Mouse (Mus musculus) cerebellum, postnatal 10 days (tissue): ENCODE data around the gene Pomt2.
A peak's percentile ranks its signal among the peaks of the same experiment; 100 is the strongest.
"Not testable (repeated sequence)": the region's sequence is repeated elsewhere in the genome, so short reads cannot be mapped to it uniquely, and the experiment has no call there.

ENCODE experiments used
- DNase-seq, 2 experiments: peaks; one replicate each; pipeline ENCODE4 v3.0.0; 2021; ENCODE audit warnings: mixed read lengths in 2 of 2

Gene Pomt2

DNA sequence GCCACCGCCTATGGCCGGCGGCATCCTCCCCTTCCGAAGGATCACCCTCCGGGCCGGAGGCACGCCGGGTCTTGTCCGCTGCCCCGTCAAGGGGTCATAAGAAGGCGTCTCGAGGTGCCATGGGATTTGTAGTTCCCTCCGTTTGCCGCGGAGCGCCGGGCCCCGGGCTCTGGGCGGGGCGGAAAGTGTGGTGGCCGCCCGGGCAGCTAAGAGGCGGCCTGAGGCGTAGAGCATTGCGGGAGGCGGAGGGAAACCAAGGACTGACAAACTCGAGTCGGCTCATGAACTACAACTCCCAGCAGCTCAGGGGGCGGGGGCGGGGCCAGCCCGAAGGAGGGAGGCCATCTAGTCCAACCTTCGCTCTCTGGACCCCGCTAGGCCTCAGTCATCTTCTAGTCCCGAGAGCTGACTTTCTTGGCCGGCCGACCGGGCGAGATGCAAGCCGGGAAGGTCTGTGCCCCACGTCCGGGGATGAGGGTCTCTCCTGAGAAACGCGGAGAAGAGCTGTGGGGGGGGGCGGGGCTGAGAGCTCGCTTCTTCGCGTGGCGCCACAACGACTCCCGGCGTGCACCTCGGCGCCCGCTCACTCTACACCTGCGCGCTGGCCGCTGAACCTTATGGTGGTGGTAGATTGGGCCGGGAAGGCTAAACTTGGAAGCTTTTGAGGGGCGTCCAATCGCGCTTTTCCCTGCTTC is at the start of gene Pomt2:
Gene Pomt2 (minus strand): TSS at position 574 of the 695 bp plus-strand sequence.
- peak; percentile 88 to 91 for DNase-seq

DNA sequence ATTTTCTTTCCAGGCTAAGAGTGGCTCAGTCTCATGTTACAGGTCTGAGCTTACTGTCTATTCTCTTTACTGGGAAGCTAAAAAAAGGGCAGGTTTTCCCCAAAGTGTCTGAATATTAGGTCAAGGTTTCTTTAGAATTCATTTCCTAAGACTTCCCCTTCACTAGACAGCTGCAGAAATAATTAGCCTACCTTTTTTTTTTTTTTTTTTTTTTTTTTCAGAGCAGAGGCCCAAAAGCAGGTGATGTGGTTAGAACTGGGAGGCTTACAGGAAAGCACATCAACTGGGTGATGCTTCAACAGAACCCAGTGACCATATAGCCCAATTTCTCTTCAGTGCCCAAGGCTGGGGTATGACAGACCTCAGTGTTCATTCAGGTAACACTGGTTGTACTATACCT is 48.5 kb upstream of the Pomt2 start:
- no peak for DNase-seq

GRCm38 (mm10) chr12:87195069-87195468 is 47.3 kb upstream of the Pomt2 start:
- DNase-seq: no peak

DNA sequence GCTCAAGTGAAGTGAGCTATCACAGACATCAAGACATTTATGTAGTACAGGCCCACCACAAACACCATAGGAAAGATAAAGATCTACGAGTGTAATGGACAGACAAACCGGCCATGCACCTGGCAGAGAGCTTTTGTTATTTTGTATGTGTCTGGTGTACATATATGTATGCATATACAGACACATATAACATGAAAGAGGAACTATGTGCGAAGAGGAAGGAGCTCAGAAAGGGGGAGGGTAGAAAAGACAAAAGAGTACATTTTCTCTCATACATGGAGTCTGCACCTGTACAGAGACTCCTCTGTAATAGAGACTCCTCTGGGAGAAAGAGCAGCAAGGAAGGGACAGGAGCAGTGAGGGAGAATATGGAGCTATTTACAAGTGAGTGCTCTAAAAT is 45.2 kb upstream of the Pomt2 start:
- no peak for DNase-seq

DNA sequence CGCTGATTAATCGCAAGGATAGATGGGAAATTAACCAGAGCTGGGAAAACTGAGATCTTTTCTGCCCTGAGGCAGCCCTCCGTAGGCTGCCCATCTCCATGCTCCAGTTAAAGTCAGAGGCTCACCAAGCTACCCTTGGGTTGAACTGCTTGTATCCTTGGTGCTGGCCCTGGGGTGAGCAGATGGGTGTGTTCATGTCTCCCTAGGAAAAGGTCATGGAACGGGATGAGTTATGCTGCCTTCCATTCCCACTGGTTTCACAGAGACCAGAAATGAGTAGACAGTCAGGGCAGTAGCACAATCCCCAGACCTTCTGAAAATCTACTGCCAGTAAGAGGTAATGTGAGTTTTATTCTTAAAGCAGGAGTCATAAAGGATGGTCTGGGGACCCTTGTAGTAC is 29.9 kb upstream of the Pomt2 start:
- no peak for DNase-seq

DNA sequence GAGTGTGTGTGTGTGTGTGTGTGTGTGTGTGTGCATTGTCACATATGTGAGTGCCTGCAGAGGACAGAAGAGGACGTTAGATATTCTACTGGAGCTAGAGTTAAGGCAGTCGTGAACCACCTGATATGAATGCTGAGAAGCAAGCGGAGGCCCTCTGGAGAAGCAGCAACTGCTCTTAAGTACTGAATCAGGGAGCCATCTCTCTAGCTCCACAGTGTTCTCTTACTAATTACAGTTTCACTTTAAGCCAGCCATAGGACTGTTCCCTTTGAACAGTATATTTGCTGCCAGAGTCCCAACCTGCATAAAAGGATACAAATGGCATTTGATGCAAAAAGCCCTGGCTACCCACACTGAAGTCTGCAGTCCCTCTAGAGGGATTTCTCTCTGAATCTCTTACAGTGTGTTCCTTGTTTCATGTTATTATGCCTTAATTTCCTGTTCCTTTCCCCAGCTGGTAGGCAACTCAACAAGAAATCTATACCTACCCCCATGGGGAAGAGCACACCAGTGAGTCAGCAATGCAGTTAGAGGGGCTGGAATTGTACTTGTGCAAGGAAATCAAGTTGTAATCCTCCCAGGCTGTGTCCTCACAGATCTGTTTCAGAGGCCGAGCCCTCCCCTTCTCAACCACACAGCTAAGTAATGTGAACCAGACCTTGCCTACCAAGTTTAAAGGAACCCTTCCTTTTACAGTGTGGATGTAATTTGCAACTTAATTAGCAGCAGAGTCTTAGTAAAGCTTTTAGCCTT is 27.6 kb upstream of the Pomt2 start:
- no peak for DNase-seq

GRCm38 (mm10) chr12:87160815-87161214 is 13.0 kb upstream of the Pomt2 start:
- DNase-seq: no peak

DNA sequence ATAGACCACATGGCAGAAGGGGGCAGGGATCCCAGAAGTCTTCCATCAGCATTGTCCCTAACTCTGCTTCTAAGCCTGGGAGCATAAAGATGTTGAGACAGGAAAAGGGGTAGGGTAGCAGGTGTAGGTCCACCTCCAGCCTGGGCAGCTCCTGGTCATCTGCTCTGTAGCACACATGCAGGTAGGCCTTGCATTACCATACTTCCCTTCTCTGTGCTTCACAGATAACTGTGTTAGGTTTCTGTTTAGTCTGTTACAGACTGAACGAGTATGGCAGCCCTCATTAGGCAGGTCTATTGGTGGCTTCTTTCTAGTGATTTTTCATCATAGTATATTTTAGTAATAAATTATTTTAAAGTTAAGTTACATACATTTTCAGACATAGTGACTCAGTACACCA is 12.5 kb upstream of the Pomt2 start:
- DNase-seq: no peak

DNA sequence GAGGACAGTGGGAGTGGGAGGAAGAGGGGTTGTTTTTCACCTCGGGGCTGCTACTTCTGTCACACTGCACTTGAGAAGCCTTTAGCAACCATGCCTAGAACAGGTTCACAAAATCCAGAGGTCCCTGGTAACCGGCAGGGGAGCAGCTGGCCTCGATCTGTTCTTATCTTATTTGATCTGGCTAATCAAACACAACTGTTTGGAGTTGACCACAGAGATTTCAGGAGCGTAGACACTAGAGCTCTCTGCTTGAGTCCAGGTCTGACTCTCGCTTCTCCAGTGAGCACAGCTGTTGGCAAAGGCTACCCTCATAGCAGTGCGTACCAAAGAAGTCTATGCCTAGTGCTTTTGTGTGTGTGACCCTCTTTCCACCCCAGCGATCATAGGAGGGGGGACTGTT is 10.3 kb upstream of the Pomt2 start:
- no peak for DNase-seq

GRCm38 (mm10) chr12:87157361-87157760 is 9.6 kb upstream of the Pomt2 start:
- DNase-seq: no peak

DNA sequence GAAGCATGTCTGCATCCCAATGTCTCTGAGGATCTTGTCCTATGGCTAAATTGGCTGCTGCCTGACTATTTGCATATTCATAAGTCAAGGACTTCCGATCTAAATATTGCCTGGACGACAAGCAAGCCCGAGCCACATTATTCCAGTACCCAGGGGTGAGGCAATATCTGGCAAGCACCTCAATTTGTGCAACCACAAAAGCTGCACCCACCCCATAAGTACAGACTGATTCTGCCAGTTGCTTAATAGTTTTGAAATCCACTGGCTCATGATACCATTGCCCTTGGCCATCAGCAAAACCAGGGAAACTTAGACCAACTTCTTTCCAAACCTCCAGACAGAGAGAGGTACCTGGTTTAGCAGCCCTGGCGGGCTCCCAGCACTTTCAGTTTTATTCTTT is 6.7 kb upstream of the Pomt2 start:
- DNase-seq: not testable (repeated sequence)

DNA sequence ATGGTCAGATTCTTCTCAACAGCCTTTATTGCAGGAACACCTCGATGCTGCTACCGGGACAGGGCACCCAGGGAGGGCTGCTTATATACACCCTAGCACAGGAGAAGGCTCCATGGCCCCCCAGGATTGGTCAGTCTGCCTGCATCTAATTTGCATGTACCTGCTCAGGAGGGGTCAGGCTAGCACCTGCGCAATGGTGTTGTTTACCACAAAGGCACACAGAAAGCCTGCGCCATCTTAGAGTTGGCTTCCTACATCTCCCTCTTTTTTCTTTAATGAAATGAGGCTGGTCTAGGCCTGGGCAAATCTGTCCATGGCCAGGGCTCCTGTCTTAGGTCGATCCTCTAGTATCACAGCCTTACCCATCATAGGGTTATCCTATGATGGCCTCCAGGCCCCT is 1.7 kb upstream of the Pomt2 start:
- no peak for DNase-seq

DNA sequence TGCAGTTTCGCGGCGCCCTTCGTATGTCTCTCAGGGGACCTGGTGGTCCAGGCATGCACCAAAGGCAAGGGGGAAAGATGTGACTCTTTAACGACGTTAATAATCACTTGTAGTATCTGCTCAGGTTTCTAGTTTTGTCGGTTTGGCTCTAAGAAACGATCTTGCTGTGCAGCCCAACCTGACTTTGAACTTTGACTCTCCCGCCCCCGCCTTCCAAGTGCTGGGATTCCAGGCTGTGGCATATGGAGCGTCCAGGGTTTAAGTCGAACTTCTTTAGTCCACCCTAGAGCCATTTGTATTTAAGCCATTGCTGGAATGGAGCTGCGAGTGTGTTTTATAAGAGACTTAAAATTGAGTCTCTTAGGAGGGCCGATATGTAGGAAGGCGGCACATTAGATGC is 368 bp upstream of the Pomt2 start:
- DNase-seq: no peak

DNA sequence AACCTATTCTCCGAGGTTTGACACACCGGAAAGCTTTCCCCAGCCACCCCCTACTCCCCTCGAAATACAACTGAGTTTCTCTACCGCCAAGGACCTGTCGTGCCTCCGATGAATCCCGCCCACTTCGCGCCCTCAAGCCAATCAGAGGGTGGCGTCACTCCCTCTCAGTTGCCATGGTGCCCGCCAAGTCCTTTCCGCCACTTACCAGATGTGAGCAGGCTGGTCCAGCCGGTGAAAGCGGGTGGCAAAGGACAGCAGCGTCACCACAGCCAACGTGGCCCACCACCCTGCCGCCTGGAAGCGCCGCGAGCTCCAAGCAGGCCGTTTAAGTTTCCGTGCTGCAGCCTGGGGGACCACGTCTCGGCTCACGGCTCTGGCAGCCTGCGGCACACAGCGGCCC is 802 bp downstream of the Pomt2 start, which contains the start of gene Gstz1:
Gene Gstz1 (plus strand): TSS at position 200 of the 400 bp plus-strand sequence.
- peak; percentile 93 to 94 for DNase-seq

DNA sequence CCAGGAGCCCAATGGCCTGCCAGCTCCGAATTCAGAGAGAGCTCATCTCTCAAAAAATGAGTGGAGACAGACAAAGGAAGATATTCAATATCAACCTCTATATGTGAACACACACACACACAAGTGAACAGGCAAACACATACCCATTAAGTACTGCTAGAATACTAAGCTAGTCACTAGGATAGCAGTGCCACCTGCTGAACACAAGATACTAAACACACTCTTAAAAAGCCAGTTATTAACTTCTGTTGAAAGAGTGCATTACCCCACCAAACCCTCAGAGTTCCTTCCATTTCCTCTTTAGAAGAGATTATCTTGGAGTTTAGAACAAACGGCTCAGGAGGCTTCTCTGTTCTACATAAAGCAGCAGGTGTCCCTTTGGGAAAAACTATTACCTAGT is 5.6 kb downstream of the Pomt2 start:
- peak in 1 of 2 experiments; percentile 31 for DNase-seq

DNA sequence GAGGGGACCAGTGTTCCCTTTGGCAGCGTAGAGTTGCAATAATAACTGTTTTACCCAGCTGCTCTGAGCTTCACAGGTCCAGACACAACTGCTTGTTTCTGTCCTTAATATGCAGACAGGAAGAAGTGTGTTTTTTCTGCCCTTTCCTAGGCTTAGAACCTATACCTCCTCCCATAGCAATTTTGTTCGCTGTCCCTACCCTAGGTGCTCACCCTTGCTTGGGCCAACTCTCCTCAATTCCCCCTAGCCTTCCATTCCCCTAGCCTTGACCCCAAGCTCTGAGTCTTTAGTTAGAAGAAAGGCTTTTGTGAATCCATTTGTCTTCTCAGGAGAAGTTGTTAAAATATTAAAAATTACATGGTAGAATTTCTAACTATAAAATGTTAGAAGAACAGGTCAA is 9.0 kb downstream of the Pomt2 start:
- DNase-seq: no peak

GRCm38 (mm10) chr12:87138342-87138701 is 9.4 kb downstream of the Pomt2 start:
- no peak for DNase-seq

DNA sequence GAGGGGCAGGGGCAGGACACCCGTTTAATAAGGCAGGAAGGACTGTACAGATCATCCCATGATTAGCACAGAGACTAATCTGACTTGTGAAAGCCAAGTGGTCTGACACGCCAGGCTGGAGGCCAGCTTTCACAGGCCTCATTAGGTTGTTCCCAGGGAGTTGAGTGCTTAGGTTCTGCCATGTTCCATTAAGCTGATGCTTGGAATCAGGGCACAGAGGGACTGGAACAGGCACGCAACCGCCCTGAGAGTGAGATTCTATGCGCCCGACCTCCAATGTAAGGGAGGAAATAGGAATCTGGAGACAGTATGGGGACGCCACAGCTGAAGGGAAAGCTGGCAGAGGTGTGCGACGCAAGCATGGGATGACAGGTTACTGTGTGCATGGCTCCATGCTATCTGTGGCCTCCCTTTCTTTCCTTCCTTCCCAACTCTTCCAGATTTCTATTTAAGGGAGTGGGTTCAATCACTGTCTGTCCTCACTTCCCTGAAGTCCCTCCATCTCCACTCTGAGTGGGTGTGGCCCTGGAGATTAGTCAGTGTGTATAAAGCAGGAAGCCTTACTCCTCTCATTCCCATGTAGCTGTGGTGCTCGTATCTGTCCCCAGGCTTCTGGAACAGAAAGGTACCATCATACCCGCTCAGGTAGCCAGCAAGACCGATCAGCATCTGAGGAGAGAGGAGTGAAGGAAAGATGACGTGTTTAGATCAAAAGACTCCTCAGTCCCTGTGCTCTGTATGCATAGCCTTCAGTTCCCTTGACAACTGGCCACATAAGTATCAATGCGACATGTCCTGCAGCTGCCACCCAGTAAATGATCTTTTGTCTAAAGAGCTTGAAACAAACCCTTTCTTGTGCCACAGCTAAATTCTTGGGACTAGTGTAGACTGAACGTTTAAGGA is 10.1 kb downstream of the Pomt2 start:
- DNase-seq: peak; percentile 53 to 62

GRCm38 (mm10) chr12:87132784-87133183 is 15.0 kb downstream of the Pomt2 start:
- no peak for DNase-seq

GRCm38 (mm10) chr12:87132210-87132609 is 15.6 kb downstream of the Pomt2 start:
- no peak for DNase-seq

DNA sequence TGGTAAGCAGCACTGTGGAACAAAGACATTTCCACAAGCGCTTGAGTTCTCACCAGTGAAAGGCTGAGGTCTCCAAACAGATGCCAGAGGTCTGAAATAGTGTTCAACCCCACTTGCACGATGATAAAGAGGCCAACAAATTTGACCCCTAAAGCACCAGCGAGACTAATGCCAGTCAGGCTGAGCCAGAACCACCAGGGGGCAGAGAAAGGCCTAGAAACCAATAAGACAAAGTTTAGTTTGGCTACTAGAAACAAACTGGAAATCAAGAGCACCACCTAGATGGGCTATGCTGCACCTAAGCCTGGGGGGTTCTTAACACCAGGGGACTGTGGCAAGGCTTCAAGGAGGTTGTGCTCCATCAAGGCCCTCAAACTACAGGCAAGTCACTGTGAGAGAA is 16.1 kb downstream of the Pomt2 start:
- DNase-seq: peak; percentile 56 to 64

- peak; percentile 34 to 45 for DNase-seq
Measured at GRCm38 (mm10) chr12:87131181-87131580, 16.6 kb downstream of the Pomt2 start.

DNA sequence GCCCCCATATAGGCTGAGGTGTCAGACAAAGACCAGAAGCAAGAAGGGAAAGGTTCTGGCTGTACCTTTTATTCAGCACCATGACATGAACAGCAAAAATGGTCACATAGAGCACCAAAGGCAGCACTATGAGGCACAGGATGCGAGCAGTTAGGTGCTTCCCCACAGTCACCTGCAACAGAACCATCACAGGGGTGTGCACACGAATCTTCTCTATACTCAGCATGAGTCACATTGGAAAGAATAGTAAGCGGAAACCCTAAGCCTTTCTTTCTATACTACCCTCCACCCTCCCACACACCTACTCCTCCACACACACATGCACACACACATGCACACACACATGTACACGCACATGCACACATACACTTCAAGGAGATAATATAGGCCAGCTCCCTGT is 17.5 kb downstream of the Pomt2 start:
- DNase-seq: no peak
